Mouse (Mus musculus): ENCODE results near the gene Rassf8.

The Rassf8 gene

GRCm38 (mm10) chr6:145823103-145823502 lies 76.6 kb downstream of the Rassf8 start:
- DNase-seq (ENCODE audit: low spot score in 2 of 2), result no peak

DNA sequence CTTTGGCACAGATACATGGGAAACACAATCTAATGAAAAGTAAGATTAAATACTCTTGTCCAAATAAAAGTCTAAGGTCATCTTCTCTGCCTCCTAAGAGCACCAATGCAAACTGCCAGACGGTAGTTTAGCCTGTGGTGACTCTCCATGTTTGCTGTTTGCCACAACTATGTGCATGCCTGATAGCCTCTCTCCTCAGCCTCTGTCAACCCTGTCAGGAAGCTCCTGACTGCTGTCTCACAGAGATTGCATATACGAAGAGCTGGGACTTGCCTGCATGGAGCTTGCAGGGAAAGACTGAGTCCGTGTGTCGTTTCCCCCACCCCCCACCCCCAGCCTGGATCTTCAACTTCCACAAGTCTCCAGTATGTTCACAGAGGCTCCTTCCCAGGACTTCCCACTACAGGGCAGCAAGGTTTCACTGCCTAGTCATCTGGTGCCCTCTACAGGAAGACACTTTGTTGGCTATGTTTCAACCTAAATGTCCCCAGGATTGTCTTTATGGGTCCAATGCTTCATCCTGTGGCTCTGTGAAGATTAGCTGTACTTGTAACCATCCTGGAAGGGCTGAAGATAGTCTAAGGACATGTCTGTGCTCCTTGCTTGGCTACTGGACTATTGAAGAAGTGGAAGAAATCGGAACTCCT lies 77.2 kb downstream of the Rassf8 start:
- DNase-seq (ENCODE audit: low spot score in 2 of 2), result no peak

GRCm38 (mm10) chr6:145826305-145826704 lies 79.8 kb downstream of the Rassf8 start:
- DNase-seq (ENCODE audit: low spot score in 2 of 2), result no peak

DNA sequence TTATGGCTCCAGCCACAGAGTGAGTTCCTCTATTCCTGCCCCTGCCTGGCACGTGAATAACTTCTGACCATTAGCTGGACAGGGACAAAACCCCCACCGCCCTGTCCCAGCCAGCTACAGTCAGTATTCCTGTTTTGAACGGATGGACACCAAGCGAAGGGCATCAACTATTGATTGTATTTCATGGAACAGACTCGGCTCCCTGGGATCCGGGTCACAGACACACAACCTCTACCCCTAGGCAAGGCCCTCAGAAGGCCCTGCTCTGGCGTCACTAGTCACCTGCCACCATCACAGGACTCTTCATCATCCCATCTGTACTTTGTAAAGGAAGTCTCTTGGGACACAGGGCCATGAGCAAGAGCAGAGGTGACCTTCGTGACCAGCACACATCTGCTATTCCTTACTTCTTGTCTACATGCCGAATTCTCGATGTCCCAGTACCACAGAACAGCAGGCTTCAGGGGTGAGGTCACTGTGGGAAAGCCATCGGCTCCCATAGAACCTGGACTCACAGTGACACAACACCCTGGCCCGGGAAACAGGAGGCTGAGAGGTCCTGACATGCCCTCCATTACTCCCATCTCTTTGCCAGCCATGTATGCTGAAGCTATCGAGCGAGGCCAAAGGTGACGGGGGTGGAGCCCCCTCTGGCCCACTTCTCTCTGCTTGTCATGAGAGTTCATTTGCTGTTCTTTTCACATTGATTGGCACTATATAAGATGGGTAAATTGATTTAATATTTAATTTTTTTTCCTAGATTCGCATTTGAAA lies 82.7 kb downstream of the Rassf8 start:
- no peak for DNase-seq (ENCODE audit: low spot score in 2 of 2)

- peak; percentile 52 to 68 for DNase-seq (ENCODE audit: low spot score in 2 of 2)
Measured at GRCm38 (mm10) chr6:145830117-145830516, 83.6 kb downstream of the Rassf8 start.

DNA sequence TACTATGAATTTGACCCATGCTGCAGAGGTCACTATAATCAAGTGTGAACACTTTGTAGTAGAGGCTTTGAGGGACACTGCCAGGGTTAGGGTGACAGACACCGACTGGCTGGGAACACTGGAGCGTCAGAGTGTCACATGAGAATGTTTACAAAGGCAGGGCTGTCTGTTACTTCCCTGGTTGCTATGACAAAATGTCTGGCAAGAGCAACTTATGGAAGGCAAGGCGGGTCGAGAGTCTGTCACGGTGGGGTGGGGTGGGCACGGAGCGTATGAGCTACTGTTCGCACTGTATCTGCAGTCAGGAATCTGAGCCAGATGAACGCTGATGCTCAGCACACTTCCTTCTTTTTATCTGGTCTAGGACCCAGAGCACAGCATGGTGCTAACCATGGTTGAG lies 84.1 kb downstream of the Rassf8 start:
- no peak for DNase-seq (ENCODE audit: low spot score in 2 of 2)

DNA sequence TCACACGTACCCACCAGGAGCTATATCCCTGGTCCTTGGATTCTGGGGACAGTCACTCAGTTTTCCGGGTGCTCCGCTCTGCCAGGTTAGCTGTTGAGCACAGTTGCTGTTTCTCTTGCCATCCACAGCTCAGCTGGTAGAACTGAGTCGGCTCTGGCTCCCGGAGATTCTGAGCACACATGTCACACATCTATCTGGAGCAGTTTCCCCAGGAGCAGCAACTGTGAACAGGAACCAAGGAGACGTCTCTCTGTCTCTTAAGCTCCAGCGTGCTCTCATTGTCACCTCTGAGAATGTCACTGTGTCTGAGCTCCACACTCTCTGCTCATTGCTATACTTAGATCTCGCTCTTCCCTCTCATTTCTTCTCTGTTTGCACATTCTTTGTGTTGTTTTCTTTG lies 86.4 kb downstream of the Rassf8 start:
- no peak for DNase-seq (ENCODE audit: low spot score in 2 of 2)

- DNase-seq (ENCODE audit: low spot score in 2 of 2), result no peak
Measured at GRCm38 (mm10) chr6:145835359-145835758, 88.8 kb downstream of the Rassf8 start.

- no peak for DNase-seq (ENCODE audit: low spot score in 2 of 2)
Measured at GRCm38 (mm10) chr6:145845611-145846010, 99.1 kb downstream of the Rassf8 start.

DNA sequence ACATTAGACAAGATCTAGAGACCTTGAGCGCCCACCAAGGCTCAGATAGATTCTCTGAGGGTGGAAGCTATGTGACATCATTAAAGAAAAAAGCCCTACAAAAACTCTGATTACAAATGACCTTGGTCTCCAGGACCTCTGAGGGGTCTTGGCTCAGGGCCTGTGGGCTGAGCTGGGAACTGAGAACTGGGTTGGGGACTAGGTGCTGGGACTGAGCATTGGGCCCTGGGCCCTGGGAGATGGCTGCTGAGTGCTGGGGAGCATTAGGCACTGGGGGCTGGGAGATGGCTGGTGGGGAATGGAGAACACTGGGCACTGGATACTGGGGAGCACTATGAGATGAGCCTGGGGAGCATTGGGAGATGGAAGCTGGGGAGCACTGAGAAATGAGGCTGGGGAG lies 99.5 kb downstream of the Rassf8 start:
- no peak for DNase-seq (ENCODE audit: low spot score in 2 of 2)

DNA sequence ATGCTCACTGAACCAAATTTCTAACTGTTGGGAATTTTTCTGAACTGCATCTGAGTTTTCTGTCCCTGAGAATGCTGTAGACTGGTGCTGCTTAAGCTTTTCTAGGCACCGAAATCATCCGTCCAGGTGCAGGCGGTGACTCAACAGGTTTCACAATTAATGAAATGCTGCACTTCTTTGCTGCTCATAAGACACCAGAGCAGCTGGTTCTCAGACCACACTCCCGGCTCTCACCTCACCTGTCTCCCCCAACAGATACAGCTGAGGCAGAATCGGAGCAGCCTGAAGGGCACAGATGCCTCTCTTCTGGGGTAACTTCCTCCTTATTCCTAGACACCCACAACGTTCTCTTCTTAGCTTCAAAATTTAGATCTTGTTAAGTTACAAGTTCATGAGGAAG lies 100.4 kb downstream of the Rassf8 start:
- DNase-seq (ENCODE audit: low spot score in 2 of 2), result no peak

- no peak for DNase-seq (ENCODE audit: low spot score in 2 of 2)
Measured at GRCm38 (mm10) chr6:145847661-145848060, 101.1 kb downstream of the Rassf8 start.

- DNase-seq (ENCODE audit: low spot score in 2 of 2), result no peak
Measured at GRCm38 (mm10) chr6:145850789-145851188, 104.2 kb downstream of the Rassf8 start.

DNA sequence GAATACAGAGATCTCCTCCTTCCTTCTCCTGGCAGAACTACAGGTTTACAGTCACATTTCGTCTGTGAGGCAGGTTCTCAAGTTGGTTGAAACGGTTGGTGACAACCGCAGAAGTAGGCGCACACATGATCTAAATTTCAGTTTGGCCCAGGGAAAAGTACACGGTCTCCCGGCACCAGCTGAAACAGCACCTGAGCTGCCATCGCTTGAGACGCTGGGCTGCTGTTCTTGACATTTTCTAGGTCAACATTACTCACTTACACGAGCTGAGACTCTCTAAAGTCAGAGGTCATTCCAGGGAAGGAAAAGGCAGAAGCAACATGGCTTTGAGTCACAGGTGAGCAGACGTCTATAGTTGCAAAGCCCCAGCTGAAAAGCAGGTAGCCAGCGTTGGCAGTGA lies 105.4 kb downstream of the Rassf8 start:
- no peak for DNase-seq (ENCODE audit: low spot score in 2 of 2)

- DNase-seq (ENCODE audit: low spot score in 2 of 2), result no peak
Measured at GRCm38 (mm10) chr6:145852708-145853107, 106.2 kb downstream of the Rassf8 start.

DNA sequence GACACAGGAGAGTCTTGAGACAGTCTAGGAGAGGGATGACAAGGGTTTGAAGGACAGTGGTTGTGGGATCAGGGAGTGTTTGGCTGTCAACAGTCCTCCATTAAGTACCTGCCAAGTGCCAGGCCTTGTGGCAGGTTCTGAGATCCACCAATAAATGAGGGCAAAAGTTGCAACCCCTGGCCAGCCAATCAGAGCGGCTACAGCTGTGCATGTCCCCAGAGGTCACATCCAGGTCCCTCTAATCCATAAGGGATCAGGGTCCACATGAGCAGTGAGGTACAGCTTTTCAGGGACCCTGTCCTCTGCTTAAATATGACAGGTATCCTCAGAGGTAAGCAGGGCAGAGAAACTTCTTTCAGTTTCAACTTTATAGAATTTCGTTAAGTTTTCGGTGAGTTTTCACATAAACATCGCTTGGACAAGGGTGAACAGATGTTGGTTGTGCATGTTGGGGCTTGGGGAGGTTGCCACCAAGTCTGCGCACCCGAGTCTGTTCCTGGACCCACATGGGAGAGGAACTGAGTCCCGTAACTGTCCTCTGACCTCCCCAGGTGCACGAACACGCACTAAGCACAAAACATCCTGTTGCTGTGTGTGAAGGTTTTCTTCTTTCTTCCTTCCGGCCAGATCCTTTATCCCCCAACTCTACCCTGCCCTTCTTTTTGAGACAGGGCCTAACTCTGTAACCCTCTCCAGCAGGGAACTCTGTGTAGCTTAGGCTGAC lies 107.0 kb downstream of the Rassf8 start:
- no peak for DNase-seq (ENCODE audit: low spot score in 2 of 2)

- DNase-seq (ENCODE audit: low spot score in 2 of 2), result no peak
Measured at GRCm38 (mm10) chr6:145854756-145855155, 108.2 kb downstream of the Rassf8 start.

DNA sequence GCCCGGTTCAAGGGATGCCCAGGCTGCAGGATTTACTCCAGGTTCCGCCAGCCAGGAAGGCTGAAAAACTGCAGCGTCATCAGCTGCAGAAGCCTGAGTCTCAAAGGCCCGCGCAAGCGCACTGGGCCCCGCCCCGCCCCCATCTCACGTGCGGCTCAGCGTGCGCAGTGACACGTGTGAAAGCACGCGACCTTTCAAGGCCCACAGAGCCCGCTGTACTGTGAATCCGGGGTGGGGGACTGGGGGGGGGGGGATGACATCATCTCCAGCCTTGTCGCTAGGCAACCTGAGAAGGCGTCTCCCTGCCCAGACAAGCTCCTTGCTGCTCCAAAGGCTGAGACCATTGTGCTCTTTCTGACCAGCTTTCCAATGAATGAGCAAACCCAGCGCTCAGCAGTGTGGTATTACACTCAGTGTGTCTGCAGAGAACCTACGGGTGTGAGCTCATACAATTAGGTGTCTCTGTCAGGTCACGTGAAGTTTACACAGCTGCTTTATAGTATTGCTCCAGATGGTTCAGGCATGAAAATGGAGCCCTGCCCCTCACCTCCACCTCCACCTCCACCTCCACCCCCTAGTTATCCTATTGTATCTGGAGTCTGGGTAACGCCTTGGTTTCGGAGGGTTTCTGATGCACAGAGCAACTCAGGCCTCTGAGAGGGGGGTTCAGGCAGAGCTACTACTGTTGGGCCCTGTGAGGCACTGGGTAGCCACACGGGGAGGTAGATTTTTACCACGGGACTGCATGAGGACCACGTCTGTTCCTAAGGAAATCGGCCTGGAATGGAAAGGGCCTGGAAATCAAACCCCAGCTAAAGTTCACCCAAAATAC lies 109.4 kb downstream of the Rassf8 start:
- DNase-seq (ENCODE audit: low spot score in 2 of 2), result peak; percentile 98

GRCm38 (mm10) chr6:145857428-145857827 lies 110.9 kb downstream of the Rassf8 start:
- DNase-seq (ENCODE audit: low spot score in 2 of 2), result peak in 1 of 2 experiments; percentile 33

DNA sequence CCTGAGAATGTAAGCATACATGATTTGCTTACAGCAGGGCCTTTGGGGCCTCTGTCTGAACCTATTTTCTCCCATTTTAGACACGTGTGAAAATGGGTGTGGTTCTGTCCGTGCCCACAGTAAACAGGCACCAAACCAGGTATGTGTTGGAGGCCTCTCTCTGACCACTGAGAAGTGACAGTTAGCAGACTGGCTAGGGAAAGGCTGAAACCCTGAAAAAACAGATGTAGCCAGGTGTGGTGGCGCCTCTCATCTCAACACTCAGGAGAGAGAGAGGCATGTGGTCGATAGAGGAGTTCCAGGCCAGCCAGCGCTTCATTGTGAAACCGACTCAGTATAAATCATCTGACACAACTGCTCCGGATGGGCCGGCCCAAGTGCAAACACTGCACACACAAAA lies 111.9 kb downstream of the Rassf8 start:
- DNase-seq (ENCODE audit: low spot score in 2 of 2), result no peak

GRCm38 (mm10) chr6:145860350-145860749 lies 113.8 kb downstream of the Rassf8 start:
- no peak for DNase-seq (ENCODE audit: low spot score in 2 of 2)

All from urinary bladder, postnatal 36 days (tissue).